Mouse (Mus musculus) stomach, postnatal 0 days (tissue): Measurements from ENCODE around the gene Ppox. TPM values are rescaled to one million over a fixed set of nuclear protein-coding genes. Genes with fewer than 3 reads are reported as not detected.
A peak's percentile ranks its signal among the peaks of the same experiment; 100 is the strongest.

Source experiments
- ATAC-seq: fragments of 200-750 bp; cut with Nextera tagmentation; 2 replicates; pipeline ENCODE4 v1.8.0; 2017; ENCODE audit not compliant: low FRiP score, low TSS enrichment
- DNase-seq: peaks from one replicate; pipeline ENCODE4 v3.0.0-alpha.2; 2016; ENCODE audit warnings: low spot score
- H3K27ac ChIP-seq: fragments of 300-500 bp; sonication (generic); replicated peaks from 2 replicates; pipeline ENCODE4 v1.5.1; 2014; ENCODE audit warnings: mild to moderate bottlenecking, control low read depth
- H3K27me3 ChIP-seq: fragments of 300-500 bp; sonication (generic); 2 replicates; pipeline ENCODE4 v1.6.1; 2014; ENCODE audit warnings: low read length; ENCODE audit not compliant: control insufficient read depth, insufficient read depth
- H3K36me3 ChIP-seq: fragments of 300-500 bp; sonication (generic); 2 replicates; pipeline ENCODE4 v1.6.1; 2014; ENCODE audit warnings: low read length, mixed read lengths; ENCODE audit not compliant: control insufficient read depth, insufficient read depth
- H3K4me1 ChIP-seq: fragments of 300-500 bp; sonication (generic); replicated peaks from 2 replicates; pipeline ENCODE4 v1.6.1; 2014; ENCODE audit warnings: antibody characterized with exemption; ENCODE audit not compliant: control insufficient read depth, insufficient read depth
- H3K4me2 ChIP-seq: fragments of 300-500 bp; sonication (generic); replicated peaks from 2 replicates; pipeline ENCODE4 v1.6.1; 2014; ENCODE audit warnings: low read depth, mild to moderate bottlenecking, control low read depth, moderate library complexity
- H3K4me3 ChIP-seq: fragments of 300-500 bp; sonication (generic); 2 replicates; pipeline ENCODE4 v1.5.1; 2014; ENCODE audit warnings: low read depth, low read length, control low read depth
- H3K9ac ChIP-seq: fragments of 300-500 bp; sonication (generic); 2 replicates; pipeline ENCODE4 v1.6.1; 2014; ENCODE audit warnings: mild to moderate bottlenecking, low read length, control low read depth, mixed read lengths
- H3K9me3 ChIP-seq: fragments of 300-500 bp; sonication (generic); 2 replicates; pipeline ENCODE4 v1.6.1; 2016; ENCODE audit warnings: low read length; ENCODE audit not compliant: control insufficient read depth
- CTCF ChIP-seq: IDR thresholded peaks from 2 replicates; pipeline ENCODE4 v1.5.1; 2016; ENCODE audit warnings: antibody characterized with exemption, low read depth, mild to moderate bottlenecking, moderate library complexity
- EP300 ChIP-seq: optimal IDR thresholded peaks from 2 replicates; pipeline ENCODE3; 2016; ENCODE audit warnings: antibody characterized with exemption
- WGBS: fragments of 180-500 bp; shearing (Covaris S2); extraction: QIAGEN DNeasy Blood & Tissue Kit; methylation state at CpG from one replicate; pipeline ENCODE4 v1.1.7; 2014; 5-methylcytosine and 5-hydroxymethylcytosine counted together
- polyA plus RNA-seq: library from polyadenylated mRNA; unstranded; fragments of >200 nt; fragmentation: Nextera tagmentation; extraction: Ambion mirVana; gene quantifications from 2 replicates; pipeline ENCODE4 v1.2.1, GENCODE M21; 2015

Ppox gene
- polyA plus RNA-seq, 1 experiment from 2014 or later = 16.8 TPM

DNA sequence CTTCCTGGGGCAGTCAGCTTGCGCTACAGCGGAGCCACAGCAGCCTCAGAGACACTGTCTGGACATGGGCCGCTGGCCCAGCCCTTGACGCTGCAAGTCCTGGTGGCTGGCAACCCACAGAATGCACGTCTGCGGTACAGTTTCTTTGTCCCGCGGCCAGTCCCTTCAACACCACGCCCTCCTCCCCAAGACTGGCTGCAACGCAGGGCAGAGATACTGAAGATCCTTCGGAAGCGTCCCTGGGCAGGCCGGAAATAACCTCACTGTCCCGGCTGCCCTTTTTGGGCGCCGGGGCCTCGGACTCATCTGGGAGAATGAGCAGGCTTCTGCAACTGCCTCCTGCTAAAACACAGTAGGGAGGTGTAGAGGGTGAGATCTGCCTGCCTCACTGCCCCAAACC lies 22.1 kb downstream of the Ppox start:
- Histone ChIP-seq H3K9me3 (no peaks in the 10 kb centered on the region), H3K4me2 (no peak overlapping the region), H3K4me3 (no peak overlapping the region), H3K36me3 (0 out of 2 replicates have a peak, but pooled peaks cover 3% of the 10 kb centered on the region), H3K27me3 (no peaks in the 10 kb centered on the region), H3K27ac (no peak overlapping the region), H3K9ac (no peak overlapping the region), H3K4me1 (0 out of 2 replicates have a peak, but pooled peaks cover 3% of the 10 kb centered on the region)
- TF ChIP-seq CTCF (no peak), EP300 (no peak)
- no peak for ATAC-seq
- no peak for DNase-seq
- WGBS = 67% methylated on average over 17 of the region's 17 CpGs

DNA sequence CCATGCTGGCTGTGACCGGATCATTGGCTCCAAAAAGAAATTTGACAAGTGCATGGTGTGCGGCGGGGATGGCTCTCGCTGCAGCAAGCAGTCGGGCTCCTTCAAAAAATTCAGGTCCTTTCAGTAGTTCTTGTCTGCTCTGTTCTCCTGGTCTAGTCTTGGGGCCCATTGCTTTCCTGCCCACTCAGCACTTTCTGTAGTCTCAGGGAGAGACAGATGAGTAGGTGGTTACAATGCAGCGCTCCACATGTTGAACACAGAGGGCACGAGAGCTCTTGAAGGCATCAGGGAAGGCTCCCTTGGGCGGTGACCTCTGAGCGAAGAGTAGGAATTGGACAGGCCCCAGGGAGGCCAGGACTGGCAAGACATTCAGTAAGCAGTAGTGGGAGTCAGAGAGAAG lies 23.2 kb downstream of the Ppox start:
- H3K9ac ChIP-seq = no peak overlapping the region

DNA sequence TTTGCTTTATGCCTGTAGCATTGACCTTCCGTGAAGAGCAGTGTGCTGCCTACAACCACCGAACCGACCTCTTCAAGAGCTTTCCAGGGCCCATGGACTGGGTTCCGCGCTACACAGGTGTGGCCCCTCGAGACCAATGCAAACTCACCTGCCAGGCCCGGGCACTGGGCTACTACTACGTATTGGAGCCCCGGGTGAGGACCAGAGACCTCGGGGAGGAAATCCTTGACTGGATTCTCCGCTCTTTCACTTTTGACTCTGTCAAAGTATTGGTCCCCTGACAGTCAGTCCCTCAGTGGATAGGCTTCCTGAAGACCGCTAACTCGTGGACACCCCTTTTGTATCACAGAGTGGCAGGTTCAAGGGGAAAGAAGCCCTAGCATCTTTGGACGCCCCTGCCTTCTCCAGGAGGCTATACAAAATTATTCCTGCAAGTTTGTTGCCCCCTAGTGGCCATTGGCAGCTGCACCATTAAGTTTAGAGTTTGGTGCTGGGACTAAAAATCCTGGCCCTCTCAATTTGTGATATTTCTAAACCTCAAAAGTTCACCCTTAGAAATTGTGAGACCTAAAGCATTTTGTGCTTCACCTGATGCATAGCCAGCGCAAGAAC lies 23.9 kb downstream of the Ppox start:
- Histone ChIP-seq H3K9ac (no peak overlapping the region), H3K36me3 (0 out of 2 replicates have a peak, but pooled peaks cover 3% of the 10 kb centered on the region), H3K4me2 (no peak overlapping the region), H3K9me3 (no peaks in the 10 kb centered on the region), H3K27me3 (no peaks in the 10 kb centered on the region), H3K4me1 (no peaks in the 10 kb centered on the region; the same call in 1 of the 2 replicates), H3K4me3 (no peak overlapping the region), H3K27ac (no peak overlapping the region)
- TF ChIP-seq CTCF (peak; percentile 86), EP300 (no peak)
- ATAC-seq (no peak; the same call in 1 of the 2 replicates), DNase-seq (peak; percentile 58)
- 66% methylated on average over 15 of the region's 15 CpGs for WGBS

More for the DNA sequence above, 23.2 kb downstream of the Ppox start:
- Histone ChIP-seq H3K9me3 (no peaks in the 10 kb centered on the region), H3K27ac (no peak overlapping the region), H3K4me3 (no peak overlapping the region), H3K4me2 (no peak overlapping the region), H3K4me1 (0 out of 2 replicates have a peak, but pooled peaks cover 3% of the 10 kb centered on the region), H3K36me3 (0 out of 2 replicates have a peak, but pooled peaks cover 3% of the 10 kb centered on the region), H3K27me3 (no peaks in the 10 kb centered on the region)
- TF ChIP-seq EP300 (no peak), CTCF (no peak)
- WGBS = 81% methylated on average over 9 of the region's 9 CpGs
- DNase-seq = no peak
- ATAC-seq = no peak

DNA sequence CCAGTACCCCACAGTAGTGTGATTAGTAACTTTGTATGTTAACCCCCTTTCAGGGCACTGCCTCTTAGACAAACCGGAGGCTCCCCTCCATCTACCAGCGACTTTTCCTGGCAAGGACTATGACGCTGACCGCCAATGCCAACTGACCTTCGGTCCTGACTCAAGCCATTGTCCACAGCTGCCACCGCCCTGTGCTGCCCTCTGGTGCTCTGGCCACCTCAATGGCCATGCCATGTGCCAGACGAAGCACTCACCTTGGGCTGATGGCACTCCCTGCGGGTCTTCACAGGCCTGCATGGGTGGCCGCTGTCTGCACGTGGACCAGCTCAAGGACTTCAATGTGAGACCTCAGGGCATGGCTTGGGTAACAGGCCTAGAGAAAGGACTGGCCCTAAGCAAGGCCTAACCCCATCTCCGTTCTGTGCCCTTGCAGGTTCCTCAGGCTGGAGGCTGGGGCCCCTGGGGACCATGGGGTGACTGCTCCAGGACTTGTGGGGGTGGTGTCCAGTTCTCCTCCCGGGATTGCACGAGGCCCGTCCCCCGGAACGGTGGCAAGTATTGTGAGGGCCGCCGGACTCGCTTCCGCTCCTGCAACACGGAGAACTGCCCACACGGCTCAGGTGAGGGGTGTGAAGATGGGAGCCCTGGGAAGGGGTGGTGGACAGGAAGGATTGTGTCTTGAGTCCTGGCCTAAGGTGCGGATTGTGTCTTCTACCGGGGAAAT lies 24.7 kb downstream of the Ppox start:
- 90% methylated on average over 24 of the region's 24 CpGs for WGBS
- 0 out of 2 replicates have a peak, but pooled peaks cover 3% of the 10 kb centered on the region for H3K36me3 ChIP-seq

DNA sequence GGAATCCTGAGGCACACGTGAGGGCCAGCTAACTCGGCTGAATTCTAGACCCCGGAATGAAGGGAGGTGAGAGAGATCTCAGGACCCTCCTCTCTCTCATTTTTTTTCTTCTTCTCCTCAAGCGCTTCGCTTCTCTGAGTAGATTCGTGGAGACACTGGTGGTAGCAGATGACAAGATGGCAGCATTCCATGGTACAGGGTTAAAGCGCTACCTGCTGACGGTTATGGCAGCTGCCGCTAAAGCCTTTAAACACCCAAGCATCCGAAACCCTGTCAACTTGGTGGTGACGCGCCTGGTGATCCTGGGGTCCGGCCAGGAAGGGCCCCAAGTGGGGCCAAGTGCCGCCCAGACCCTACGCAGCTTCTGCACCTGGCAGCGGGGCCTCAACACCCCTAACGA lies 28.6 kb downstream of the Ppox start:
- ATAC-seq (no peak), DNase-seq (no peak)
- Histone ChIP-seq H3K9ac (peak overlapping the region; percentile 58), H3K4me2 (peak overlapping the region; percentile 57), H3K27ac (peak overlapping the region; percentile 88), H3K27me3 (no peaks in the 10 kb centered on the region), H3K9me3 (no peaks in the 10 kb centered on the region), H3K4me1 (peaks cover 8% of the 10 kb centered on the region), H3K4me3 (peak overlapping the region; percentile 46; the same call in 1 of the 2 replicates), H3K36me3 (0 out of 2 replicates have a peak, but pooled peaks cover 3% of the 10 kb centered on the region)
- 59% methylated on average over 17 of the region's 17 CpGs for WGBS
- TF ChIP-seq EP300 (no peak), CTCF (no peak)

More for the DNA sequence above, 24.7 kb downstream of the Ppox start:
- TF ChIP-seq CTCF (peak; percentile 30; the same call in 1 of the 2 replicates), EP300 (no peak)
- Histone ChIP-seq H3K9me3 (no peaks in the 10 kb centered on the region), H3K27ac (no peak overlapping the region), H3K4me1 (no peaks in the 10 kb centered on the region; the same call in 1 of the 2 replicates), H3K4me2 (no peak overlapping the region), H3K4me3 (no peak overlapping the region), H3K9ac (no peak overlapping the region), H3K27me3 (no peaks in the 10 kb centered on the region)
- ATAC-seq (no peak), DNase-seq (no peak)
